Mouse (Mus musculus) brain, adult 2 months (tissue): Measurements from ENCODE around the gene Clpx.

Experiments used
- DNase-seq: peaks from one replicate; pipeline ENCODE4 v3.0.0; 2011; ENCODE audit warnings: low read depth, low spot score

Gene Clpx

GRCm38 (mm10) chr9:65289988-65290387, 4.1 kb upstream of the Clpx start:
- DNase-seq: no peak

DNA sequence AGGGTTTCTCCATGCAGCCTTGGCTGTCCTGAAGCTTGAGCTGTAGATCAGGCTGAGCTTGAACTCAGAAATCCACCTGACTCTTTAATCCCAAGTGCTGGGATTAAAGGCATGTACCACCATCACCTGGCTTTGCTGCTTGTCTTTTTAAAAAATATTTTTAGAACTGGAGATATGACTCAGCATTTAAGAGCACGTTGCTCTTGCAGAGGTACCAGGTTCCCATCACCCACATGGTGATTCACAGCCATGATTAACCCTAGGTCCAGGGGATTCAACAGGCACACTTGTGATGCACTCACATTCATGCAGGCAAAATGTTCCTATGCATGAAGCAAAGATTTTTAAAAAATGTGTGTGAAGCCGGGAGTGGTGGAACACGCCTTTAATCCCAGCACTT, 1.6 kb upstream of the Clpx start:
- no peak for DNase-seq

DNA sequence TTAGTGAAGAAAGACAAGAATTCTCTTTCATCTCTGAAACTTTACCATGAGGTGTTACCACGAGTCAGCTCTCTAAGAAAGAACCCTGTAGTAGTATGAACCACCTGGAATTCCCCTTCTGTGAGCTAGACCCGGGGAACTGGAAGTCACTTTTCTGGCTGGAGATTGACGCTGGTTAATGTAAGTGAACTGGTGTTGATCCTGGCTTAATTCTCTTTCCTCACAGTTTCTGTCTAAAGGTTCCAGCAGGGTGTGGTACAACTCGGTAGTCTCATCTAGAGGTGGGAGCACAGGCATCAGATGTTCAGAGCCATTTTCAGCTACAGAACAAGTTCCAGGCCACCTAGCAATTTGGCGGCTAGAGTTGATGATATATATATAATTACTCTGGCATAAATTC, 941 bp upstream of the Clpx start:
- no peak for DNase-seq

- DNase-seq: no peak
These were observed 484 bp upstream of the Clpx start for GRCm38 (mm10) chr9:65293580-65293972.

GRCm38 (mm10) chr9:65294716-65295378, 787 bp downstream of the Clpx start:
- no peak for DNase-seq

GRCm38 (mm10) chr9:65297056-65297455, 3.0 kb downstream of the Clpx start:
- no peak for DNase-seq

GRCm38 (mm10) chr9:65298761-65299160, 4.7 kb downstream of the Clpx start:
- no peak for DNase-seq

GRCm38 (mm10) chr9:65299650-65300049, 5.6 kb downstream of the Clpx start:
- DNase-seq: no peak

GRCm38 (mm10) chr9:65302327-65302983, 8.4 kb downstream of the Clpx start:
- peak; percentile 41 for DNase-seq

DNA sequence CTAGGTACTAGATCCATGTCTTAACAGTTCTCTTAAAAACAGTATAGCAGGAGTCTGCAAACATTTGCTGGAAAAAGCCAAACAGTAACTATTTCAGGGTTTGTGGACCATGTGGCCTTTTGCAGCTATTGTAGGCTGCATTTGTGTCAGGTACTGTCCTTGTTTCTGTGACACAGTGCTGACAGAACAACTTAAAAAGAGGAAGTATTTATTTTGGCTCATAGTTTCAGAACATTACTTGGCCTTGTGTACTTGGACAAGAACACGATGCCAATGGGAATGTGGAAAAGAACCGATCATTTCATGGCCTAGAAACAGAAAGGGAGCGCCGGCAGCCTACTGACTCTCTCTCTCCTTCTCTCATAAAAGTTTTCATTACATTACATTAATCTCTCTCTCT, 9.5 kb downstream of the Clpx start:
- DNase-seq: peak; percentile 12

DNA sequence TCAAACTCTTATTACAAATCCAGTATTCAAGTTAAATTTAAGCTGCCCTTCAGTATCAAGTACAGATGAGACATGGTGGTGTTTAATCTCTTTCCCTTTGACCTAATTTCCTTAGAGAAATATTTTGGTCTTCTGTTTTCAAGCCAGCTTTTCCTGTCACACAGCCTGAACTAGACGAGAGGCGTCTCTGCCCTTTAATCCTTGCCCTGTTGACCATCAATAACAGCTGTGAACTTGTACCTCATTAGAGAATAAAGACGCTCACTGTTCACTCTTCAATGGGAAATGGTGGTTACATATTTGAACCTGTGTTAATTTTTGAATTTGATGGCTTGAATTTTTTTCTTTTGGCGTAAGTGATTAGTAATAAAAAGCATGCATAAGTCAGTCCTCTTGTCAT, 10.2 kb downstream of the Clpx start:
- DNase-seq: no peak

DNA sequence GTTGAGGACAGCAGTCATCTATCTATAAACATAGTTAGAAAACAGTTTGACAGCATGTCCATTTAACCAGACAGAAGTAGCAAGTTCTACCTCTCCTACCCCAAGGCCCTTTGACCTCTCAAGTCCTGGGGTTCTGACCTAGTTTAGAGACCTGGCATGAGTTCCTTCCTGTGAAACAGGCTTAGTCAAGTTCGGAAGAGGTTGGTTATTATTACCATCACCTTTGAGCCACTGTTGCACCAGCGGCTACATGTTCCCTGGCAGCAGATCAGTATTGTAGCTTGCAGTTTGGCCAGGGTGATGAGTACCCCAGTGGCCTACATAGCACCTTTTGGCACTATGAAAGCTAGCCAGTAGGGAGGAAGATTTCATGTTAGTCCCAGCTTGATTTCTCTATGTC, 12.6 kb downstream of the Clpx start:
- no peak for DNase-seq

DNA sequence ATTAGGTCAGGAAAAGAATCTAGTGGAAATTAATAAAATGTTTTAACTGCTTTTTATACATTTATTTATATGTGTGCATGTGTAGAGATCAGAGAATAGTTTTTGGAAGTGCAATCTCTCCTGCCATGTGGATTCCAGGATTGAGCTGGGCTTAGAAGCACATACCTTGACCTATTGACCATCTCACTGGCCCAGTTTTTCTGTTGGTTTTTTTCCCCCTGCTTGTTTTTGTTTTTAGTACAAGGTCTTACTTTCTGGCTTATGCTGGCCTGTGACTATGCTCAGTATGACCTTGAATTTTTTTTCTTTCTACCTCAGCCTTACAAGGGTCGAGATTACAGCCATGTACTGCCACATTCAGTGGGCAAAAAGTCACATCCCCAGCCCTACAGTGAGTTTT, 14.0 kb downstream of the Clpx start:
- no peak for DNase-seq

GRCm38 (mm10) chr9:65312669-65313357, 18.8 kb downstream of the Clpx start:
- DNase-seq: no peak

- DNase-seq: no peak
These were observed 19.8 kb downstream of the Clpx start for GRCm38 (mm10) chr9:65313846-65314245.

- no peak for DNase-seq
These were observed 28.3 kb downstream of the Clpx start for GRCm38 (mm10) chr9:65322255-65322900.

DNA sequence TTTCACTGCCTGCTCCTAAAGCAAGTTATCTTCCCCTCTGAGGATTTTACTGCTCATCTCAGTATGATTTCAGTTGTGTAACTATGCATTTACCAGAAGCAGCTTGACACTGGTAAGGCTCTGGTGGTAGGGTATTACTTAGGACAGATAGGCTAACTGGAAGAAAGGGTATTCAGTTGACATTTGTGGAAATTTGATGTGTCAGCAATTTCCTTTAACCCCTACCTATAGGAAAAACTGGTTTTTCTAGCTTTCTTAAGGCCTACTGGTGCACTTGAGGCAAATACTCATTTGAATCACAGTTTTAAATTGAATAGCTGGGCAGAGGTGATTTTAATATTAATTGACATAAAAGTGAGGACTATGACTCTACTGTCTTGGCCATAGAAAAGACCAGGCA, 31.9 kb downstream of the Clpx start:
- no peak for DNase-seq

DNA sequence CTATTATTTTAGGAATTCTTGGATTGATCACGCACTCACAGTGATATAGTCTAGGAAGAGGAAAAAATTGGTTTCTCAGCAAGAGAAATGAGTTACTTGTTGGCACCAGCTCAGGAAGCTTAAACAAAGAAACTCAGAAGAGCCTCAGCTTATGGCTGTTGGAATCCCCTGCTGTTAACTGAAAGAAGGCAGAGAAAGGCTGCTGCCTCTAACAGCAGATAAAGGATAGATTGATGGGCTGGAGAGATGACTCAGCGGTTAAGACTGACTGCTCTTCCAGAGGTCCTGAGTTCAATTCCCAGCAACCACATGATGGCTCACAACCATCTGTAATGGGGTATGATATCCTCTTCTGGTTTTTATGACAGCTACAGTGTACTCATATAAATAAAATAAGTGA, 33.3 kb downstream of the Clpx start:
- DNase-seq: no peak

DNA sequence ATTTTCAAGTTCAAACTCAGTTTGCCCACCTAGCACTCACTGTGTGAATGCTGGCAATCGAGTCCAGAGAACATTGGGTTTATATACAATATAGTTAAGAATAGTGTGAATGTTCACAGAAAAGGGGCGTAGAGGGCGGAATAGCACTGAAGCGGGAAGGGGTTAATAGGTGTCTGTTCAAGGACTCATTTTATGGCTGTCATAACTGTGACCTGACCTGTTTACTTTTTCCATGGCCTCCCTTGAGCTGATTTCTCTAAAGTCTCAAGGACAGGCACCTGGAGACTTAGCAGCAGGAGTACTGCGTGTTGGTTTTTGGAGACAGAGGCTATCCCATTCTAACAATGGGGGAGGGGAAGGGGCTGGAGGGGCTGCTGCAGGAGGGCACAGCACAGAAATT, 39.9 kb downstream of the Clpx start:
- no peak for DNase-seq

- DNase-seq: no peak
These were observed 45.1 kb downstream of the Clpx start for GRCm38 (mm10) chr9:65339146-65339545.

- no peak for DNase-seq
These were observed 46.4 kb downstream of the Clpx start for GRCm38 (mm10) chr9:65340414-65340813.

DNA sequence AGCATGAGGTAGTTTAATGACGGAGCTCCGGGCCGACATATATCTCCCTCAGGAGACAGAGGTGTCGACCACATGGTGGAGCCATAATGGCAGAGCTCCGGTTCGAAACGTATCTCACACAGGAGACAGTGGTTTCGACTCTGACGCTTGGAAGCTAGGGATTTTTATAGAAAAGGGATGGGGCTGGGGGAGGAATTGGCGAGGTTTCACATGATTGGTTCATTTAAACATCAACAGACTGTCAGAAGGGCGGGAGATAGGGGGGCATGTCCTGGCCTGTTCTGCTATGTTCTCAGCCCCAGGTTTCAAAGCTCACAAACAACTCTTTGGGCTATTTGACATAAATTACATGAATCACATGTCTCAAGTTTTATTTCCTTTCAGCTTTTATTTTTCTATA, 51.4 kb downstream of the Clpx start:
- DNase-seq: peak; percentile 50
